Mouse (Mus musculus) stomach, postnatal 0 days (tissue): ENCODE results near the gene Mark1.

Source experiments
- CTCF ChIP-seq: IDR thresholded peaks from 2 replicates; pipeline ENCODE4 v1.5.1; 2016; ENCODE audit warnings: antibody characterized with exemption, low read depth, mild to moderate bottlenecking, moderate library complexity
- EP300 ChIP-seq: optimal IDR thresholded peaks from 2 replicates; pipeline ENCODE3; 2016; ENCODE audit warnings: antibody characterized with exemption

DNA sequence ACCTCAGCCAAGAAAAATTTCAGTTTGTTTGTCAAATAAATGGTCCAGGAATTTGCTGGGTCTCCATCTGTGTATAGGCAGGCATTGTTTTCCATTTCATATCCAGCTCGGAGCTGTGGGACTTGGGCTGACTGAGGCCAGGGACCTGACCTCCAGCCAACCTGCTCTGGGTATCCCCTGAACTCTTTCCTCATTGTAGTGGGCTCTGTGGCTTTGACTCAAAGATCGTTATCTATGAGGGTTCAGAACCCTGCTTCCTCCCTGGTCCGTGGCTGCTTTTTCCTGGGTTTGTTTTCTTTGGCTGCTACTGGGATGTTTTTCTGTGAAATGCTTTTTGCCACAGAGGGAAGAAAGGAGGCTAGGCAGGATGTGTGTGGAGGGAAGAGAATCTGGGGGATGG is 145.4 kb downstream of the Mark1 start:
- TF ChIP-seq CTCF, result no peak
- TF ChIP-seq EP300, result no peak
